Mouse (Mus musculus): ENCODE measurements around the gene Gm15737.

The Gm15737 gene

DNA sequence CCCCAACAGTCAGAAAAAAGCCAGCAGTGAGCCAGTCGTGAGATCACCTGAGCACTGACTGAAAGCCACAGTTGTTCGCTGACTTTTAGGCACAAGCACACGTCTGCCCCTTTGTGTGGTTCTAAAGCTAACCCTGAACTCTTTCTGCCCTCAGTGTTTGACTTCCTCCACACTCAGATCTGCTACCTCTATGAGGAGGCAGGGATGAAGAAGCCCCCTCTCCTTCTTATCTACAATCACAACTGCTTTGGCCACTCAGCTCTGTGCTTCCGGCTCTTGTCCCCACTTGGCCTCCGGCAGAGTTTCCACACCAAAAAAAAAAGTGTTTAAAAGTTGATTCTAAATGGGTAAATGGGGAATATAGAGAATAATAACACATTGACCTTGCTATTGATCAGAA lies 7.0 kb downstream of the Gm15737 start:
- no peak for DNase-seq

DNA sequence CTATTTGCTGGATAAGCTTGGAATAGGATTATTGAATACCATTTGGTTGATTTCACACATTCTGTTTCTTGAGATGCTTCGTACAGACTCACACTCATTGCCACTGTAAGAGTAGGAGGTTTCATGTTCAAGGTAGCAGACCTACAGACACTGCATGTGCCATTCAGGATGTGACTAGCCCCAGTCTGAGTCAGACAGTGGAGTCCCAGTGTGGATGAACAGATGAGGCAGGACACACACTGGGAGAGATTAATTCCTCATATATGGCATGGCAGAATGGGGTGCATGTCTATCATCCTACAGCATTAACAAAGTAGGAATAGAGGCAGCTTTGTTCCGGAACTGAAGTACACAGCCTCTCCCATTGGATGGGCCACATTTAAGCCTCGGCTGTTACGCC lies 8.1 kb downstream of the Gm15737 start:
- DNase-seq = no peak

DNA sequence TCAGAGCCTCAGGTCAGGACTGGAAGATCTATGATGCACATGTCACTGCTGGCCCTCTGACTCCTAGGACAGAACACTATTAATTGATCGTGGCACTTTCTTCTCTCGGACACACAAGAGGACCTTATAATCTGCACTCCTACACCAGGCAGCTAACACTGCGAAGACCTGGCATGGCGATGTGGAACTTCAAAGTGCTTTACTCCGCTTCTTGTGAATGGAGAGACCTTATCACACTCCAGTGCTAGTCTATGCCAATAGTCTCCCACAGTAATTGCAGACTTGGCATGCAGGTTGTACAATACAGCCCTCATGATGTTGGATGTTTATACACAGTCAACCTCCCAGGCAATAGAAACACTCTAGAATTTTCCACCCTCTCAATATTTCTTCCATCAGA lies 9.6 kb downstream of the Gm15737 start:
- DNase-seq = no peak

- DNase-seq = no peak
These were observed 10.6 kb downstream of the Gm15737 start for GRCm38 (mm10) chr6:92879700-92880265.

DNA sequence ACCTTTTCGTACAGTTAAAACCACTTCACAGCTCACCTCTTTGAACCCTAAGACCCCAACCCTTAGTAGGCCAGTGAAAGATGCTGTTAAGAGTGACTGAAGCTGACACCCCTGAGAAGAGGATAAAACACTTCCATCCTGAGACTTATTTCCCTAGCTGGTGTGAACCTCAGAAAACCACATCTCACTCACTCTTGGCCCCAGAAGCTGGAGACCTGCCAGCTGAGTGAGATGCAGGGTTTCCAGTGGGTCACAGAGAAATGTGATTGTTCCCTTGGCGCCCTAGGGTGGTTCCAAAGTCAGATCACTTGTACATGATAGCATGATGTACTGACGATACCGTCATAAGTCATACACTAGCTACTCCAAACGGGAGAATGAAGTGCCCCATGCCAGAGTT lies 13.3 kb downstream of the Gm15737 start:
- DNase-seq = no peak

- DNase-seq = no peak
These were observed 14.2 kb downstream of the Gm15737 start for GRCm38 (mm10) chr6:92883131-92883900.

GRCm38 (mm10) chr6:92891535-92891934 lies 22.4 kb downstream of the Gm15737 start:
- no peak for DNase-seq

GRCm38 (mm10) chr6:92904037-92904436 lies 34.9 kb downstream of the Gm15737 start:
- no peak for DNase-seq

GRCm38 (mm10) chr6:92904491-92904890 lies 35.3 kb downstream of the Gm15737 start:
- no peak for DNase-seq

DNA sequence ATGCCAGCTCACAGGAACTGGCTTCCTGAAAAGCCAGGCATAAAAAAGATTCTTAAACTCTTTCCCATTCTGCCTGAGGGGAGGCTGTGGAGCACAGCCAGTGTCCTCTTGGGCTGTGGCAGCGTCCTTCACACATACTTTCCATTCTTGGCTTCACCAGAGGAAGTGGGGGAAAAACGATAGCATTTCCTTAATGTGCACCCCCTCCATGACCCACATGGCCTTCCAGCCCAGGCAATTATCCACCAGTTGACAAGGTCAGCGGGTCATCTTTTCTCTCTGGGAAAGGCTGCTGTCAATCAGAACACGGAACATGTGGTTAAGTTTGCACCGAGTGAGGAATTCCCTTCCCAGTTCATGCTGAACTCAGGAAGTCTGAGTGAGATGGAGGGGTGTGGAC lies 36.8 kb downstream of the Gm15737 start:
- peak; percentile 47 for DNase-seq

GRCm38 (mm10) chr6:92909361-92909760 lies 40.2 kb downstream of the Gm15737 start:
- DNase-seq = peak; percentile 27

DNA sequence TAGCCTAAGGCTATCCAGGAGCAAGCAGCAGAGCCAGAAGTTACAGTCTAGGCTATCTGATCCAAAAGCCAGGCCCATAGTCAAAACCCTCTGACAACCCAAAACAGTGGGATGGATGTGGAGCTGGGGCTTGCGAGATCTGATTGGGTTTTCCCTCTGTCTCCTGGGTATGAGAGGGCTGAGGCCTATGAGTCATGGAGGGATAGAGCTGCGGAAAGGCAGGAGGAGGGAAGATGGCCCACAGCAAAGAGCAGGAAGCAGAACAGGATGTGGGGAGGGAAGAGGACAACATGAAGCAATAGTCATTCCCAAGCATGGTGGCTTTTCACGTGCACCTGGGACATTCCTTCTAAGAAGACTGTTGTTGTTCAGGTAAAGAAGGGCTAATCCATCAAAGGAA lies 41.5 kb downstream of the Gm15737 start:
- no peak for DNase-seq

- DNase-seq = no peak
These were observed 52.0 kb downstream of the Gm15737 start for GRCm38 (mm10) chr6:92920938-92921689.

DNA sequence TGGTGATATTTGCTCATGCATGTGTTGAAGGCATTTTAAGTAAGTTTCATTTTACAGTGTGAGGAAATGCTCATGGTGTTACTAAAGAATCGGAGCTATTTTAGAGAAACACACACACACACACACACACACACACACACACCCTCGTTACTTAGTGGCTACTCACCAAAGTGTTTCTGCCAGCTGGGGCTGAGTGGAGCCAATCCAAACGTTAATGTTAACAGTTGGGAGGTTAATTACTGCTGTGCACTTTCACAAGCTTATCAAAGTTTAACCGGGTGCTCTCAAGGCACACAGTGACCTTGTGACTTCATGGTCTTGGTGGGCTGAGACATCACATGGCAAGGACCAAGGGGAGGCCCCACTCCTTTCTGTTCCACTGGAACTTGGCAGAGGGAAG lies 52.7 kb downstream of the Gm15737 start:
- peak; percentile 51 for DNase-seq

GRCm38 (mm10) chr6:92924536-92924935 lies 55.4 kb downstream of the Gm15737 start:
- DNase-seq = no peak

DNA sequence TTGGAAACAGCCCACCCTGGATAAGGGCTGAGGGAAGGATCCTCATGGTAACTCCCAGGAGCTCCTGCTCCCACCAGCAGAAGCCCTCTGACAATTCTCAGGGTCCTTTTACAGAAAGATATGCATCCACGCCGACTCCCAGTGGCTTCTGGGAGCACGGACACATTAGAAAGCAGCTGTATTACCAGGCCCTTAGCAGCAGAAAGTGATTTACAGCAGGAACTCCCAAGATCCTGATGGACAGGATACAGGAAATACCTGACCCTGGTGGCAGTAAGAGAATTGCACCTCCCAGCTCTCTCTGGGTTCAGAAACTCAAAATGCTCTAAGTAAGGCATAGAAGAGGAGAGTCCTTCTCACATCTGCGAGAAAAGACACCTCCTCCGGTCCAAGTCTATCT lies 59.1 kb downstream of the Gm15737 start:
- DNase-seq = no peak
